Mouse (Mus musculus) mesoderm, embryonic 11.5 days (tissue): ENCODE results near the gene Olfr661.

Experiments
- DNase-seq: peaks from one replicate; pipeline ENCODE4 v3.0.0-alpha.2; 2012; ENCODE audit warnings: low read depth, low spot score

Gene Olfr661

GRCm38 (mm10) chr7:104686201-104686600 is at the start of gene Olfr661:
Olfr661 (plus strand) TSS chr7:104686501.
- DNase-seq: no peak

GRCm38 (mm10) chr7:104646841-104647482 is 39.3 kb upstream of the Olfr661 start, which contains the start of gene Olfr658:
Olfr658 (minus strand) TSS chr7:104647305.
- peak; percentile 62 for DNase-seq

GRCm38 (mm10) chr7:104666453-104666852 is 19.8 kb upstream of the Olfr661 start, which contains the start of gene Olfr659:
Olfr659 (plus strand) TSS chr7:104666753.
- no peak for DNase-seq
